Mouse (Mus musculus) forebrain, embryonic 14.5 days (tissue): Measurements from ENCODE around the gene Aco2. TPM values are rescaled to one million over a fixed set of nuclear protein-coding genes. Genes with fewer than 3 reads are reported as not detected.
A peak's percentile ranks its signal among the peaks of the same experiment; 100 is the strongest.

Experiments used
- ATAC-seq: fragments of 200-750 bp; cut with Nextera tagmentation; 2 replicates; pipeline ENCODE4 v1.8.0; 2017; ENCODE audit warnings: mild to moderate bottlenecking, moderate library complexity
- DNase-seq: peaks from one replicate; pipeline ENCODE4 v3.0.0-alpha.2; 2015; ENCODE audit warnings: low spot score
- H3K27ac ChIP-seq: fragments of 300-500 bp; sonication (generic); 2 replicates; pipeline ENCODE4 v1.5.1; 2014; ENCODE audit warnings: low read depth, mild to moderate bottlenecking, control low read depth, low read length, moderate library complexity
- H3K27me3 ChIP-seq: fragments of 300-500 bp; sonication (generic); replicated peaks from 2 replicates; pipeline ENCODE4 v1.6.1; 2014; ENCODE audit warnings: low read length, control low read depth, mixed read lengths; ENCODE audit not compliant: control insufficient read depth, insufficient read depth
- H3K36me3 ChIP-seq: fragments of 300-500 bp; sonication (generic); 2 replicates; pipeline ENCODE4 v1.6.1; 2014; ENCODE audit warnings: low read length, control low read depth; ENCODE audit not compliant: control insufficient read depth, insufficient read depth
- H3K4me1 ChIP-seq: fragments of 300-500 bp; sonication (generic); 2 replicates; pipeline ENCODE4 v1.6.1; 2014; ENCODE audit warnings: antibody characterized with exemption, low read length, control low read depth; ENCODE audit not compliant: control insufficient read depth, insufficient read depth
- H3K4me2 ChIP-seq: fragments of 300-500 bp; sonication (generic); 2 replicates; pipeline ENCODE4 v1.6.1; 2014; ENCODE audit warnings: mild to moderate bottlenecking, control low read depth, low read length
- H3K4me3 ChIP-seq: fragments of 300-500 bp; sonication (generic); 2 replicates; pipeline ENCODE4 v1.5.1; 2014; ENCODE audit warnings: low read depth, low read length, control low read depth
- H3K9ac ChIP-seq: fragments of 300-500 bp; sonication (generic); 2 replicates; pipeline ENCODE4 v1.6.1; 2014; ENCODE audit warnings: mild to moderate bottlenecking, low read length, control low read depth, moderate library complexity
- H3K9me3 ChIP-seq: fragments of 300-500 bp; sonication (generic); replicated peaks from 2 replicates; pipeline ENCODE4 v1.6.1; 2016; ENCODE audit warnings: low read length, control low read depth, mixed read lengths; ENCODE audit not compliant: control insufficient read depth
- WGBS: fragments of 180-500 bp; shearing (Covaris S2); extraction: QIAGEN DNeasy Blood & Tissue Kit; methylation state at CpG from one replicate; pipeline ENCODE4 v1.1.7; 2014; 5-methylcytosine and 5-hydroxymethylcytosine counted together
- polyA plus RNA-seq: library from polyadenylated mRNA; unstranded; fragments of >200 nt; fragmentation: Nextera tagmentation; extraction: Ambion mirVana; gene quantifications from 2 replicates; pipeline ENCODE4 v1.2.1, GENCODE M21; 2014

Gene Aco2
- polyA plus RNA-seq, 1 experiment from 2014 or later, result 204 TPM

DNA sequence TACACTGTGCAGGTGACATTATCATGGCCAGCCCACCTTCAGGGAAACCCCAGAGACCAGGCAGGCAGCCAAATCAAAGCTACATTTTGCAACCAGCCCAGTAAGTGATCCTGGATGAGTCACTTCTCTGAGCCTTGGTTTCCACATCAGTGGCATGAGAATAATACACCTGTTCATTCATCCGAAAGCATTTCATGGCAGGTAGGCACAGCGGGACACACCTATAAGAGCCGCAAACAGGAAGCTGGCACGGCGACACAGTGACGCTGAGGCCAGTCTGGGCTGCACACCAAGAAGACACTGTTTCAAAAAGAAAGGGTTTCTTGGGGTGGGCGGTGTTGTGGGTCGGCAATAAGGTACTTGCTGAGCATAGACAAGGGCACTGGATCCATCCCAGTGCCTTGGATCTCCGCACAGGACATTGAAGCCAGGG lies 82.1 kb downstream of the Aco2 start:
- DNase-seq (no peak), ATAC-seq (no peak)
- no peak overlapping the region for H3K27ac ChIP-seq
- H3K9me3 ChIP-seq, result no peaks in the 10 kb centered on the region
- peaks cover 49% of the 10 kb centered on the region for H3K36me3 ChIP-seq
- no peak overlapping the region for H3K4me2 ChIP-seq
- no peaks in the 10 kb centered on the region for H3K27me3 ChIP-seq
- 92% methylated on average over 9 of the region's 9 CpGs for WGBS
- no peaks in the 10 kb centered on the region for H3K4me1 ChIP-seq
- H3K9ac ChIP-seq, result no peak overlapping the region
- H3K4me3 ChIP-seq, result no peak overlapping the region

DNA sequence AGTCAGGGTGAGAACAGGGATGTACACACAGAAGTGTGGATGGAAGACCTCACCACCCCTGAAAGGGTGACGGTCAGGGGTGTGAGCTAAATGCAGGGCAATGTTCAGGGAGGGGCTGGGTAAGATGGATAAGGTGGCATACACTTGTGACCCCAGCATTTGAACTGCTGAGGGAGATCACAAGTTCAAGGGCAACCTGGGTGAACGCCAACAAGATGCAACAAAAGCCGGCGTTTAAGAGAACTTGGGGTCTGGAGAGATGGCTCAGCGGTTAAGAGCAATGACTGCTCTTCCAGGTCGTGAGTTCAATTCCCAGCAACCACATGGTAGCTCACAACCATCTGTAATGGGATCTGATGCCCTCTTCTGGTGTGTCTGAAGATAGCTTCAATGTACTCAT lies 82.6 kb downstream of the Aco2 start:
- 90% methylated on average over 6 of the region's 6 CpGs for WGBS
- no peak overlapping the region for H3K9ac ChIP-seq
- no peak overlapping the region for H3K4me2 ChIP-seq
- no peak for ATAC-seq
- no peaks in the 10 kb centered on the region for H3K4me1 ChIP-seq
- no peak overlapping the region for H3K27ac ChIP-seq
- H3K4me3 ChIP-seq, result no peak overlapping the region
- peaks cover 44% of the 10 kb centered on the region for H3K36me3 ChIP-seq
- no peaks in the 10 kb centered on the region for H3K27me3 ChIP-seq
- no peaks in the 10 kb centered on the region for H3K9me3 ChIP-seq
- DNase-seq, result no peak

DNA sequence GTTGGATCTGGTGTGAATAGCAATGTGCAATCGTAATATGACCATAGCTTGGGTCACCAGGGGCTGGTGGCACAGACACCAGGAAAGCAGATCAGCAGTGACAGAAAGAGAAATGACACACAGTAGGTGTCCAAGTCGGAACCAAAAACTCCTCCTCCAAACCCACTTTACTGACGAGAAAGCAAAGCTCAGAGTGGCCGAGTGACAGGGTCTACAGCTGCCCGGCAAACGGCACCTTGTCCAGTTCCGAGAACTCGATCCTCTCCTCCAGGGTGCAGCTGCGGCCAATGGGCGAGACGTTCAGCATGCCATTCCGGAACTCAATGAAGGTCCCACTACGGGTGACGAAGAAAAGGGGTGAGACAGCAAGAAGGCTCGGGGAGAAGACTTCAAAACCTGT lies 83.3 kb downstream of the Aco2 start:
- no peak overlapping the region for H3K4me2 ChIP-seq
- DNase-seq (no peak), ATAC-seq (no peak)

DNA sequence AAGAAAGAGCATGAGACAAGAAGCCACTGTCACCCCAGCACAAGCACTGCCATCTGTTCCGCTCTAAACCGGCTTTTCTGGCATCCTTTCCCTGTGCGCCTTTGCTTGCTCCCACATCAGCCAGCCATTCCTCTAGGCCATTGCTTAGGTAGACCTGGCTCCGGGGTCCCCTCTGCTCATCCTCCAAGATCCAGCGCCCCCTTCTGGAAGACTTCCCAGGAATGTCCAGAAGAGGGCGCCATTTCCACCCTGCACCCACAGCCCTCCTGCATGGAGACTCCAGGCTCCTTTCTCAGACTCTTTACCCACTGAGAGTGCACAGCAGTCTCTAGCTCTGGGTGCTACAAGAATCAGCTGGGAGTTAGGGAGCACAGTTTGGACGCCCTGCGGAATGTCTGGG lies 84.3 kb downstream of the Aco2 start:
- Histone ChIP-seq H3K9me3 (no peaks in the 10 kb centered on the region), H3K27ac (no peak overlapping the region), H3K4me1 (no peaks in the 10 kb centered on the region), H3K36me3 (peaks cover 28% of the 10 kb centered on the region), H3K9ac (no peak overlapping the region), H3K4me3 (no peak overlapping the region), H3K27me3 (no peaks in the 10 kb centered on the region), H3K4me2 (no peak overlapping the region)
- ATAC-seq, result no peak
- WGBS, result 53% methylated on average over 8 of the region's 8 CpGs
- DNase-seq, result peak; percentile 51

More for the DNA sequence above, 83.3 kb downstream of the Aco2 start:
- H3K9ac ChIP-seq, result no peak overlapping the region; the same call in 1 of the 2 replicates
- no peak overlapping the region for H3K27ac ChIP-seq
- H3K4me3 ChIP-seq, result no peak overlapping the region
- peaks cover 37% of the 10 kb centered on the region for H3K36me3 ChIP-seq
- 94% methylated on average over 15 of the region's 15 CpGs for WGBS
- no peaks in the 10 kb centered on the region for H3K4me1 ChIP-seq
- no peaks in the 10 kb centered on the region for H3K27me3 ChIP-seq
- no peaks in the 10 kb centered on the region for H3K9me3 ChIP-seq

DNA sequence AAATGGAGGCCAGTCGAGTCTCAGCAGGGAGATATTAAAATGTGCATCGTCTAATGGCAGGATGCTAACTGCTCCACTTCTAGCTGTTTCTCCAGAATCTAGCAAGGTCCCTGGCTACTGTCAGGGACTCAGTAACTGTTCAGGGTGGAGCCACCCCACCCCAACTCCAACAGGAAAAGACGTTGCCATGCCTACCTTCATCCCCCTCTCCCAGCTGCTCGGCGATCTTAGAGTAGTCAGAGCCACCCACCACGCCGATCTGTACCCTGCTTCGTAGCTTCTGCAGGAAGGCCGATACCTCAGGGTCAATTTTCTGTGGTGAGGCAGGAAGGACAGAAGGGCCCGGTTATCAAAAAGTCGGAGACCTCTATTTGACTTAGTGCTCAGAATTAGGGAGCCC lies 85.5 kb downstream of the Aco2 start:
- Histone ChIP-seq H3K9ac (no peak overlapping the region), H3K27me3 (no peaks in the 10 kb centered on the region), H3K36me3 (peaks cover 17% of the 10 kb centered on the region), H3K27ac (no peak overlapping the region), H3K4me1 (no peaks in the 10 kb centered on the region), H3K4me3 (no peak overlapping the region), H3K4me2 (no peak overlapping the region), H3K9me3 (no peaks in the 10 kb centered on the region)
- no peak for DNase-seq
- ATAC-seq, result no peak
- WGBS, result 87% methylated on average over 11 of the region's 11 CpGs

DNA sequence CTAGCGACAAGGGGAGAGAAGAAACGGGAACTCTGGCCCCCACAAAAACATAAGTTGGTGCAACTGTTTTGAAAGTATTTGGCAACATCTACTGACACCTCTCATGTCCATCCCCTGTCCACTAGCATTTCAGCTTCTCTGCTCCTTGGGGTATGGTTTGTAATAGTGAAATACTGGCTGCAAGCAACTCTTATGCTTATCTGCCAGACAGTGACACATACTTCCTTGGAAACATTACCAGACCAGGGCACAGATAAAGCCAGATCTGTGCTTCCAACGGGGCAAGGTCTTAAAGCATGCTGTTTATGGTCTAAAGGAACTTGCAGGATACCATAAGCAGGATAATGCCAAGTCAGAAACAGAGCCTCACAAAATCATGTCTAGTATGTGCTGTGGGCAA lies 86.8 kb downstream of the Aco2 start:
- 98% methylated on average over 3 of the region's 3 CpGs for WGBS
- Histone ChIP-seq H3K4me2 (no peak overlapping the region), H3K4me3 (no peak overlapping the region), H3K27ac (no peak overlapping the region), H3K4me1 (no peaks in the 10 kb centered on the region), H3K36me3 (peaks cover 17% of the 10 kb centered on the region), H3K9ac (no peak overlapping the region), H3K9me3 (no peaks in the 10 kb centered on the region), H3K27me3 (no peaks in the 10 kb centered on the region)
- DNase-seq (no peak), ATAC-seq (no peak)

DNA sequence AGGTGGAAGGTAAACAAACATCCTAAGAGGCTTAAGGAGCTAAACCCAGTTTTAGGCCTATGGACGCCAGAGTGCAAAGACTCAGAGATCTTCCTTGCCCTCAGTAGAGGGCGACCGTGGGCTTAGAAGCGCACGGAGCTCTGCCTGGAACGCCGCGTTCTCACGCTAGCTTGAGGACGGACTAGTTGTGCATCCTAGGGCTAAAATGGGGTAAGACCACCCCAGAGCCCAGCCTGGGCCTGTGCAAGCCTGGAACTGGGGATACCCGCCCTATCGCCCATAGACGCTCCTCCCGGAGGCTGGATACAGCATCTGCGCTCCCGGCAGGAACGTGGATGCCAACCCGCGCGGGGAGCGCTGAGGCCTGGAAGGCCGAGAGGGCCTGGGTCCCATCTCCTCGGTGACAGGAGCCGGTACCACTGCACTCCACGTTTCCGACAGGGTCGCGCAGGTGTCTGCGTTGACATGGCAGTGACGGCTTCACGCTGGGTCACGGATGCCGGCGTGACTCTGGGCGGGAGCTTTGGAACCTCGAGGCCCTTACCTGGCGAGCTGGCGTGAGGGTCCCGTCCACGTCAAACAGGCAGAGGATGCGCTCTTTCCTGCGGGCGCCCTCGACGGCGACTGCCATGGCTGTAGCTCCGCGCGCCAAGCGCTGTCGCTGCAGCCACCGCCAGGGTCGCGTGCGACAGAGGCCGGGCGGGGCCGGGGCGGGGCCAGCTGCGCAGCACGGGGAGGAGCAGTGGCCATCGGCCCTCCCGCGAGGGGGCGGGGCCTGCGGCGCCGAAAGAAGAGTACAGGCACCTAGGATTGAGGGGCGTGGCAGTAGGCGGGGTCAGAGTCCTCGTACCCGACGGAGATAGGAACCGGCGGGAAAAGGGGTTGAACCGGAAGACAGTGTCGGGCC lies 88.3 kb downstream of the Aco2 start, which contains the start of gene Pmm1:
Gene Pmm1, minus strand, starts transcription at position 760 of the 907 bp plus-strand sequence.
- H3K36me3 ChIP-seq, result peaks cover 2% of the 10 kb centered on the region
- H3K9me3 ChIP-seq, result no peaks in the 10 kb centered on the region
- H3K27ac ChIP-seq, result peak within 1 kb of the TSS; percentile 85
- peak within 1 kb of the TSS; percentile 74 for H3K9ac ChIP-seq
- H3K4me3 ChIP-seq, result peak within 1 kb of the TSS; percentile 66
- H3K4me1 ChIP-seq, result no peaks in the 10 kb centered on the region
- peak within 1 kb of the TSS; percentile 97 for H3K4me2 ChIP-seq
- WGBS, result under 1% methylated on average over 77 of the region's 77 CpGs
- DNase-seq (peak; percentile 99), ATAC-seq (peak; percentile 98)
- no peaks in the 10 kb centered on the region for H3K27me3 ChIP-seq

DNA sequence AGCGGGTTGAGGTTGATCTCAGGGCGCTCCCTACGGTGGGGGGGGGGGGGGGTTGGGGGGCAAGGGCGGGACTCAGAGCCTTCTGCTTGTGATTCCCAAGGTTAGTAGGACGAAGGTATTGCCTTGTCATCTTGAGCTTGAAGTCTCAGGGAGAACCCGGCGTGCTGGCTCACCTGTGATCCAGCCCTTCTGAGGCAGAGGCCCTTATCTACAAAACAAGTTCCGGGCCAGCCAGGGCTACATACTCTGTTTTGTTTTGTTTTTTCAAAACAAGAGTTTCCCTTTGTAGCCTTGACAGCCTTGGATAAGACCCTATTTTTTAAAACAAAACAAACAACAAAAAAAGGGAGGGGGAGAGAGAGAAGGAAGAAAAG lies 89.0 kb downstream of the Aco2 start:
- WGBS, result 2% methylated on average over 7 of the region's 8 CpGs
- H3K9ac ChIP-seq, result peak overlapping the region; percentile 18; the same call in 1 of the 2 replicates
- H3K4me1 ChIP-seq, result no peaks in the 10 kb centered on the region
- H3K4me2 ChIP-seq, result peak overlapping the region; percentile 97
- DNase-seq (no peak), ATAC-seq (no peak; the same call in 1 of the 2 replicates)
- H3K27me3 ChIP-seq, result no peaks in the 10 kb centered on the region
- no peak overlapping the region for H3K27ac ChIP-seq
- peak overlapping the region; percentile 66 for H3K4me3 ChIP-seq
- no peaks in the 10 kb centered on the region for H3K9me3 ChIP-seq
- no peaks in the 10 kb centered on the region for H3K36me3 ChIP-seq

DNA sequence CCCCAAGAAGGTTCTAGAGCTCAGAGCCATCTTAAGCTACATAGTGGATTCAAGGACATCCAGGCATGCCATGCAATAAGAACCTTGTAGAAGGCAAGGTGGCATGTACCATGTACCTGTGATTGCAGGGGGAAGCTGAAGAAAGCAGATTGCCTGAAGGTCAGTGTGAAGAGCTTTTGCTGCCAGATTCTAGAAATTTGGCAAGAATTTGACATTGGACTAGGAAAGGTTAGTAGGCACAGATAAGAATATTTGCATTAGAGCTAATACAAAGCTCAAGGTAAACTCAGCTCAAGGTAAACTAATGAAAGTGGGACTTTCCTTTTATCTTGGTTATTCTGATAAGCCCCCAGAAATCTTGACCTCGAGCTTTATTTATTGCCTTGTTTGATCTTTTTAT lies 92.2 kb downstream of the Aco2 start:
- DNase-seq (no peak), ATAC-seq (no peak)
- 62% methylated on average over 1 of the region's 1 CpGs for WGBS

More for the DNA sequence above, 92.2 kb downstream of the Aco2 start:
- Histone ChIP-seq H3K27me3 (no peaks in the 10 kb centered on the region), H3K27ac (no peak overlapping the region), H3K4me3 (no peak overlapping the region), H3K4me1 (no peaks in the 10 kb centered on the region), H3K9me3 (no peaks in the 10 kb centered on the region), H3K9ac (no peak overlapping the region), H3K4me2 (no peak overlapping the region), H3K36me3 (no peaks in the 10 kb centered on the region)
